Mouse (Mus musculus): ENCODE results near the gene Mov10l1. TPM values are rescaled to one million over a fixed set of nuclear protein-coding genes. Genes with fewer than 3 reads are reported as not detected.
A peak's percentile ranks its signal among the peaks of the same experiment; 100 is the strongest.

Gene Mov10l1
- polyA plus RNA-seq, 1 experiment = not detected

DNA sequence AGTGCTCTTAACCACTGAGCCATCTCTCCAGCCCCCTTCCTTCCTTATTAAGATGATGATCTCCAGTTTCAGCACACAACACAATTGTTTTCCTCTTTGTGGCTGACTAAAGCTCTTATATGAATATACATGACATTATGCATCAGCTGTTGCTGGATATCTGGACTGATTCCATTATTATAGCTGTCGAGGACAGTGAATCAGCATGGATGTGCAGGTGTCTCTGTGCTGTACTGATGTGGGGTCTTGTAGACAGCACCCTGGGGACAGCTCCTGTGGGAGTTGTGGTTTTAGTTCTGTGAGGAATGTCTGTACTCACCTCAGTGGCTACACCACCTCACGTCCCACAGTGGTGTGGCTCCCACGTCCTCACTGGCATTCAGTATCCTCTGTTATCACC lies 18.5 kb downstream of the Mov10l1 start:
- no peak for TF ChIP-seq POLR2A (IDR thresholded peaks at IDR 0.05; ENCODE audit: extremely low read depth, insufficient read depth, low read length)
- TF ChIP-seq CTCF (IDR thresholded peaks at IDR 0.05; ENCODE audit: extremely low read depth, insufficient read depth, low read length) = no peak
- Histone ChIP-seq H3K4me1 (ENCODE audit: control insufficient read depth, insufficient read depth, low read length) (peaks cover 2% of the 10 kb centered on the region; the same call in 1 of the 2 replicates), H3K27ac (ENCODE audit: insufficient read depth, low read length) (no peak overlapping the region), H3K4me3 (ENCODE audit: insufficient read depth, low read length) (no peak overlapping the region)

DNA sequence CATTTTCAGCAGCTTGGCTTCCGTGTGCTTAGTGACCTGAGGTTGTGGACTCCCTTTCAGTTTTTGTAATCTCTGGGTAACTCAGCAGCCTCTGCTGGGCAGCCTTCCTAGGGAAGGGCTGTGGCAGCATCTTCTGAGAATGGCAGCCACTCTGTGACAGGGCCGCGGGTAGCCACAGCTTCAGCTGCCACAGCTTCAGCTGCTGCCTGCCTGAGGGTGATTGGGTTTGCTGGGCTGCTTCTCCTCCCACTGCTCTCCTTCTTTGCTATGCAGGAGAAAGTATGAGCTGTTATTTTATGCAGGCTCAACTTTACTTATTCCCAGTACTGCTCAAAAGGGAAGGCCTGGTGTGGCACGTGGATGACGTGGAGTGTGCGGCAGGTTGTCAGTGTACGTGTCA lies 24.3 kb downstream of the Mov10l1 start:
- Histone ChIP-seq H3K27ac (ENCODE audit: insufficient read depth, low read length) (no peak overlapping the region), H3K4me1 (ENCODE audit: control insufficient read depth, insufficient read depth, low read length) (no peaks in the 10 kb centered on the region), H3K4me3 (ENCODE audit: insufficient read depth, low read length) (no peak overlapping the region)
- TF ChIP-seq POLR2A (IDR thresholded peaks at IDR 0.05; ENCODE audit: extremely low read depth, insufficient read depth, low read length) = no peak
- TF ChIP-seq CTCF (IDR thresholded peaks at IDR 0.05; ENCODE audit: extremely low read depth, insufficient read depth, low read length) = no peak

DNA sequence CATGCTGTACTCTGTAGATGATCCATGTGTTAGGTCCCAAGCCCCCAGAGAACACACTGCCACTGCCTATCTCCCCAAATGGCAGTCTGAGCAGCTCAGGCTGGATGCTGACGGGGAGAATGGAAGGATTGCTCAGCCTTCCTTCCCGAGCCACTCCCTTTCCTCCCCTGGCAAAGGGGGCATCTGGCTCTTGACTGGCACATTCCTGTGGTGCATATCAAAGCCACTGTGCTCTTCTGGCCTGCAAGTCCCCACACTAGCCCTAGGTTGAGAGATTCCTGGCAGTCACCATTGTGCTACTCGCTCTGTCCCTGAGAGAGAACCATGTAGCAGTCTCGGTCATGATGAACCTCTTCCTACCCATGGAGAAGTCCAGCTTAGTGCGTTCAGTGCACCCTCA lies 25.1 kb downstream of the Mov10l1 start:
- H3K4me3 ChIP-seq (ENCODE audit: insufficient read depth, low read length) = no peak overlapping the region
- no peaks in the 10 kb centered on the region for H3K4me1 ChIP-seq (ENCODE audit: control insufficient read depth, insufficient read depth, low read length)
- H3K27ac ChIP-seq (ENCODE audit: insufficient read depth, low read length) = no peak overlapping the region
- TF ChIP-seq POLR2A (IDR thresholded peaks at IDR 0.05; ENCODE audit: extremely low read depth, insufficient read depth, low read length) (no peak), CTCF (IDR thresholded peaks at IDR 0.05; ENCODE audit: extremely low read depth, insufficient read depth, low read length) (no peak)

DNA sequence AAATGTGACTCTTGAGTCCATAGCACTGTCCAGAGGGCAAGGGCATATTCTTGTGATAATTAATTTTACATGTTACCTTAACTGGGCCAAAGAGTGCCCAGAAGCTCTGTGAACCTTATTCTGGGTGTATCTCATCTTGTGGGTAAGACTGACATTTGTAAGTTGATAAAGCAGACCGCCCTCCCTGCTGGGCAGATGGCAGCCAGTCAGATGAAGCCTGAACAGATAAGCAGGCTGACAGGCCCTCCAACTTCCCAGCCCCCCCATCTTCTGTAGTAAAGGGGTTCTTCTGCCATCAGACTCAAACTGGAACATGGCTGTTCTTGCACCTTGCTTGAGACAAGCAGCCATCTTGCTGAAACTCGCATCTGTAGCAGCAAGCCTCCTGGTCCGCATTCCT lies 34.0 kb downstream of the Mov10l1 start:
- Histone ChIP-seq H3K4me3 (ENCODE audit: insufficient read depth, low read length) (no peak overlapping the region), H3K27ac (ENCODE audit: insufficient read depth, low read length) (no peak overlapping the region), H3K4me1 (ENCODE audit: control insufficient read depth, insufficient read depth, low read length) (no peaks in the 10 kb centered on the region)
- TF ChIP-seq POLR2A (IDR thresholded peaks at IDR 0.05; ENCODE audit: extremely low read depth, insufficient read depth, low read length) (no peak), CTCF (IDR thresholded peaks at IDR 0.05; ENCODE audit: extremely low read depth, insufficient read depth, low read length) (no peak)

DNA sequence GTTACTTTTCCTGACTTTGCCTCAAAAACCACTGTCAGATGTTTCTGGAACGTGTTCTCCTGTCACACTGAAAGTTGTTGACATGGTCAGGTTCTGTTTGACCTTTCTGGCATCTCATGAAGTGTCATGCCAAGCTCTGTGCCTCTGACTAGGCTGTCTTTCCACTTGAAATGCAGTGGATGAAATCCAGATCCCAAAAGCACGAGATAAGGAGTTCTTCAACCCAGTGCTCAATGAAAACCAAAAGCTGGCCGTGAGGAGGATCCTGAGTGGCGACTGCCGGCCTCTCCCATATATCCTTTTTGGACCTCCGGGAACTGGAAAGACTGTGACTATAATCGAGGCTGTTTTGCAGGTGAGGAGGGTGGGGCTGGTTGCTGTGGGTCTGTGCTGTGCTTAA lies 37.4 kb downstream of the Mov10l1 start:
- no peak overlapping the region for H3K4me3 ChIP-seq (ENCODE audit: insufficient read depth, low read length)
- H3K4me1 ChIP-seq (ENCODE audit: control insufficient read depth, insufficient read depth, low read length) = no peaks in the 10 kb centered on the region
- no peak for TF ChIP-seq CTCF (IDR thresholded peaks at IDR 0.05; ENCODE audit: extremely low read depth, insufficient read depth, low read length)
- TF ChIP-seq POLR2A (IDR thresholded peaks at IDR 0.05; ENCODE audit: extremely low read depth, insufficient read depth, low read length) = no peak
- H3K27ac ChIP-seq (ENCODE audit: insufficient read depth, low read length) = no peak overlapping the region

DNA sequence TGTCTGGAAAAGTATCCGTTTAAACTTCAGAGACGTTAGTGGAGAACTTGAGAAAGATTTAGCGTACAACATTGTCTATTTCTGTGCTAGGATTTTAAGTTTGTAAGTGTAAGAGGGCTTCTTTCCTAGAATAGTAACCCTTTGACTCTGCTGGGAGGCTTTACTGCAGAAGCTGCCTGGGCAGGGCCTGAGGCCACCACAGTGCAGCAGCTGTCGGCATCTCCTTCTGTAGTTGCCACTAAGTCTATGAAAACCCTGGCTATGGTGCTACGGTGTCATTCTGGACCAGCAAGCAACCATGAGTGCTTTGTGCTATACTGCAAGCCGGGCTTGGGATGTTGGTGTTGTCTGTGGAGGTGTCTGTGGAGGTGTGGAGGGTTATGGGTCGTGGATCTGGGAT lies 37.8 kb downstream of the Mov10l1 start:
- Histone ChIP-seq H3K27ac (ENCODE audit: insufficient read depth, low read length) (no peak overlapping the region), H3K4me3 (ENCODE audit: insufficient read depth, low read length) (no peak overlapping the region), H3K4me1 (ENCODE audit: control insufficient read depth, insufficient read depth, low read length) (no peaks in the 10 kb centered on the region)
- TF ChIP-seq CTCF (IDR thresholded peaks at IDR 0.05; ENCODE audit: extremely low read depth, insufficient read depth, low read length) = no peak
- no peak for TF ChIP-seq POLR2A (IDR thresholded peaks at IDR 0.05; ENCODE audit: extremely low read depth, insufficient read depth, low read length)

DNA sequence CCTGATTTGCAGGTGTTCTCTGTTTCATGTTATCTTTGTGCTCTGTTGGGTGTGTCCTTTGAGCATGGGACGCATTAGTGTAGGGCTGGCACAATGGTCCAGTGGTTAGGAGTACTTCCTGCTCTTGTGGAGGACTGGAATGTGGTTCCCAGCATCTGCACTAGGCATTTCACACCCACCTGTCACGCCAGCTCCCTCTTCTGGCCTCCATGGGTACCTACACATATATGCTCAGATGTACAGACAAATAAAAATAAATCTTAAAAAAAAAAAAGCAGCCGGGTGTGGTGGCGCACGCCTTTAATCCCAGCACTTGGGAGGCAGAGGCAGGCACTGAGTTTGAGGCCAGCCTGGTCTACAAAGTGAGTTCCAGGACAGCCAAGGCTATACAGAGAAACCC lies 61.7 kb downstream of the Mov10l1 start:
- H3K4me1 ChIP-seq (ENCODE audit: control insufficient read depth, insufficient read depth, low read length) = no peaks in the 10 kb centered on the region
- H3K27ac ChIP-seq (ENCODE audit: insufficient read depth, low read length) = no peak overlapping the region
- H3K4me3 ChIP-seq (ENCODE audit: insufficient read depth, low read length) = no peak overlapping the region
- no peak for TF ChIP-seq CTCF (IDR thresholded peaks at IDR 0.05; ENCODE audit: extremely low read depth, insufficient read depth, low read length)
- TF ChIP-seq POLR2A (IDR thresholded peaks at IDR 0.05; ENCODE audit: extremely low read depth, insufficient read depth, low read length) = no peak

DNA sequence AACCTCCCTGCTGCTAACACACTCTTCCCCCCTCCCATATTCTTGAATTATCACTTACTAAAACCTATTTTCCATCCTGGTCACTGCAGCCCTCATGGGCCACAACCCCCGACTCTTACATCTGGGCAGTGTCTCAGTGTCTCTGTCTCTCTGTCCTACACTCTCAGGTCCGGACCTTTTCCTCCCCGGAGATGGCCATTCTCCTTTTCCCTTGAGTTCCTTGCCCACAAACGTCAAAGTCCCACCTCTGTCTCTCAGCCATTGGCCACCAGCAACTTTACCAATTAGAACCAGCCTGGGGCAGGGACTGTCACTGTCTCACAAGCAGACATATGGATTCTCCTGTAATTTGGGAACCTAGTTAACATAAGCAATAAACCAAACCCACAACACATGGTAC lies 63.6 kb downstream of the Mov10l1 start:
- Histone ChIP-seq H3K27ac (ENCODE audit: insufficient read depth, low read length) (no peak overlapping the region), H3K4me1 (ENCODE audit: control insufficient read depth, insufficient read depth, low read length) (no peaks in the 10 kb centered on the region), H3K4me3 (ENCODE audit: insufficient read depth, low read length) (no peak overlapping the region)
- TF ChIP-seq POLR2A (IDR thresholded peaks at IDR 0.05; ENCODE audit: extremely low read depth, insufficient read depth, low read length) (no peak), CTCF (IDR thresholded peaks at IDR 0.05; ENCODE audit: extremely low read depth, insufficient read depth, low read length) (no peak)

DNA sequence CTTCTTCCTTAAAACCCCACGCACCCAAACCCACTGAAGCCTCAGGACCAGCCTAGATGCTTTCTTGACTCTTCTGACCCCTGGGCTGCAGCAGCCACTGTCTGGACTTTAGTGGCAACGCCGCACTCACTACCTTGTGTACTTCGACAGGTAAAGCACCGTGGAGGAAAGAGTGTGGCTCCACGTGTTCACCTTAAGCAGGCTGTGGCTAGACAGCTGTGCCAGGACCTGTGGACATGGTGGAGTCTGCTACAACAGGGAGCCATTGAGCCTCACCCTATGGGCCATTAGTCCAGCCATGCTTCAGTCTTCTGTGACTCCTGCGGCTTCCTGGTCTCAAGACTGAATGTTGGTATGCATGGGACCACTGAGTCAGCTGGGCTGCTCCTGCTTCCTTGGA lies 72.0 kb downstream of the Mov10l1 start:
- no peak for TF ChIP-seq CTCF (IDR thresholded peaks at IDR 0.05; ENCODE audit: extremely low read depth, insufficient read depth, low read length)
- TF ChIP-seq POLR2A (IDR thresholded peaks at IDR 0.05; ENCODE audit: extremely low read depth, insufficient read depth, low read length) = no peak
- Histone ChIP-seq H3K4me1 (ENCODE audit: control insufficient read depth, insufficient read depth, low read length) (no peaks in the 10 kb centered on the region), H3K4me3 (ENCODE audit: insufficient read depth, low read length) (no peak overlapping the region), H3K27ac (ENCODE audit: insufficient read depth, low read length) (no peak overlapping the region)

DNA sequence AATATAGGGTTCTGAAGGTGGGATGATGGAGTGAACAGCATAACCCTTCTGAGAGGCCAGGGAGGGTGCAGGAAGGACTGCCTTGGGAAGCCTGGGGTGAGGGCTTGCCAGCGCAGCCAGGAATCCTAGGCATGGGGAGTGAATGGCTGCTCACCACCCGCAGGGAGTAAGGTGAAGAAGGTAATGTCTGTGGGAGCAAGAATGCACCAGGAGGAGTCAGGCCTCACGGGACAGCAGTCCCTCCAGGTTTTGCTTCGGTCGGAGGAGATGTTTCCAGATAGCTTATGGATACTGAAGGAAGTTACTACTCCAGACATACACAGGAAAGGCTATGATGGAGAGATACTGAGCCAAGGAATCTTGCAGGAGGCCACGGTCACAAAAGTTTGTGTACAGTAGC lies 76.0 kb downstream of the Mov10l1 start:
- Histone ChIP-seq H3K4me1 (ENCODE audit: control insufficient read depth, insufficient read depth, low read length) (peaks cover 2% of the 10 kb centered on the region; the same call in 1 of the 2 replicates), H3K27ac (ENCODE audit: insufficient read depth, low read length) (no peak overlapping the region), H3K4me3 (ENCODE audit: insufficient read depth, low read length) (peak overlapping the region; percentile 93)
- TF ChIP-seq CTCF (IDR thresholded peaks at IDR 0.05; ENCODE audit: extremely low read depth, insufficient read depth, low read length) = no peak
- TF ChIP-seq POLR2A (IDR thresholded peaks at IDR 0.05; ENCODE audit: extremely low read depth, insufficient read depth, low read length) = no peak
